Mouse (Mus musculus): ENCODE measurements around the gene Gon4l. TPM values are rescaled to one million over a fixed set of nuclear protein-coding genes. Genes with fewer than 3 reads are reported as not detected.
"Not testable (repeated sequence)": the region's sequence is repeated elsewhere in the genome, so short reads cannot be mapped to it uniquely, and the experiment has no call there.

Gon4l gene
- polyA plus RNA-seq, 1 experiment from 2014 or later: 13.6 TPM

DNA sequence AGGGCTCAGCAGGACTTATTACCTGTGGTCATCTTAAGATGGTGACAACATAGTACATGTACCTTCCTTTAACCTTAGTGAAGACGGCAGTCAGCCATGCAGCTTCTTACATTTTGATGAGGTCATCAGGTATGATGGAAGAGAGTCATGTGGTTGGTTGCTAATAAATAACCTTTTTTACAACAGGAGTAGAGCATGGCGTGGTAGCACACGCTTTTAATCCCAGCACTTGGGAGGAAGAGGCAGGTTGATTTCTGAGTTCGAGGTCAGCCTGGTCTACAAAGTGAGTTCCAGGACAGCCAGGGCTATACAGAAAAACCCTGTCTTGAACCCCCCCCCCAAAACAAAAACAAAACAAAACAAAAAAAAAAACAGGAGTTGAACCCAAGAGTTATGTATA lies 47.5 kb downstream of the Gon4l start:
- 96% methylated on average over 4 of the region's 4 CpGs for WGBS
- not testable (repeated sequence) for H3K36me3 ChIP-seq (replicated peaks; ENCODE audit: control insufficient read depth, insufficient read depth, low read depth, low read length)

DNA sequence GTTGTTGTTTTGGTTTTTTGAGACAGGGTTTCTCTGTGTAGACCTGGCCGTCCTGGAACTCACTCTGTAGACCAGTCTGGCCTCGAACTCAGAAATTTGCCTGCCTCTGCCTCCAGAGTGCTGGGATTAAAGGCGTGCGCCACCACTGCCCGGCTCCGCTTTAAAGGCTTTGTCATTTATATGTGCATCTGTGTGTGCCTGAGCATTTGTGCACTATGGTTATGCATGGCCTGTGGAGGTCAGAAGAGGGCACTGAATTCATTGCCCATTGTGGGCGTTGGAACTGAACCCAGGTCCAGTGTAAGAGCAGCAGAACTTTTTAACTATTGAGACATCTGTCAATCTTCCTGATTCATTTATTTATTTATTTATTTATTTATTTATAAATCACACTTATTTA lies 58.0 kb downstream of the Gon4l start:
- H3K4me1 ChIP-seq (ENCODE audit: control insufficient read depth, insufficient read depth, low read length); H3K27me3 ChIP-seq (ENCODE audit: control insufficient read depth, insufficient read depth, low read length); H3K4me3 ChIP-seq (ENCODE audit: low read depth, low read length); H3K9ac ChIP-seq (replicated peaks; ENCODE audit: low read length); ATAC-seq (replicated peaks; ENCODE audit: insufficient number of reproducible peaks, low FRiP score, low TSS enrichment, low read depth); H3K27ac ChIP-seq (replicated peaks; ENCODE audit: low read depth, low read length); DNase-seq (ENCODE audit: low spot score); H3K36me3 ChIP-seq (replicated peaks; ENCODE audit: control insufficient read depth, insufficient read depth, low read depth, low read length); H3K9me3 ChIP-seq (replicated peaks; ENCODE audit: control insufficient read depth, low read length); H3K4me2 ChIP-seq (ENCODE audit: low read depth, low read length): not testable (repeated sequence)
- WGBS: 92% methylated on average over 7 of the region's 7 CpGs

More for the DNA sequence above, 47.5 kb downstream of the Gon4l start:
- ATAC-seq (replicated peaks; ENCODE audit: insufficient number of reproducible peaks, low FRiP score, low TSS enrichment, low read depth); H3K4me2 ChIP-seq (ENCODE audit: low read depth, low read length); H3K27me3 ChIP-seq (ENCODE audit: control insufficient read depth, insufficient read depth, low read length); H3K9me3 ChIP-seq (replicated peaks; ENCODE audit: control insufficient read depth, low read length); H3K27ac ChIP-seq (replicated peaks; ENCODE audit: low read depth, low read length); H3K4me1 ChIP-seq (ENCODE audit: control insufficient read depth, insufficient read depth, low read length); DNase-seq (ENCODE audit: low spot score); H3K4me3 ChIP-seq (ENCODE audit: low read depth, low read length); H3K9ac ChIP-seq (replicated peaks; ENCODE audit: low read length): not testable (repeated sequence)

DNA sequence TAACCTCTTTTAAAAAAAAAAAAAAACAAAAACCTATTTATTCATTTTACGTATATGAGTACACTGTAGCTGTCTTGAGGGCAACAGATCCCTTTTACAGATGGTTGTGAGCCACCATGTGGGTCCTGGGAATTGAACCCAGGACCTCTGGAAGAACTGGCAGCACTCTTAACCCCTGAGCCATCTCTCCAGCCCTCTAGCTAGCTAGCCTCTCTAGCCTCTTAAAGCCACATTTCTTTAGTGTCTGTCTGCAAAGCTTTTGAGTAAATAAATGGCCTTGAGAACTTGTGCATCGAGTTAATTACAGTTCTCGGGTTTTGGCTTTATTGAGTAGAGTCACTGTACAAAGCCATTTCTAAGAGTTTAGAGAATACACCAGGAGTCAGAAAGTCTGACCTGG lies 69.8 kb downstream of the Gon4l start:
- ATAC-seq (replicated peaks; ENCODE audit: insufficient number of reproducible peaks, low FRiP score, low TSS enrichment, low read depth): no peak
- no peak for DNase-seq (ENCODE audit: low spot score)
- Histone ChIP-seq H3K27me3 (ENCODE audit: control insufficient read depth, insufficient read depth, low read length) (no peaks in the 10 kb centered on the region), H3K36me3 (replicated peaks; ENCODE audit: control insufficient read depth, insufficient read depth, low read depth, low read length) (peaks cover 10% of the 10 kb centered on the region), H3K9me3 (replicated peaks; ENCODE audit: control insufficient read depth, low read length) (no peaks in the 10 kb centered on the region), H3K9ac (replicated peaks; ENCODE audit: low read length) (no peak overlapping the region), H3K4me3 (ENCODE audit: low read depth, low read length) (no peak overlapping the region), H3K4me2 (ENCODE audit: low read depth, low read length) (no peak overlapping the region), H3K27ac (replicated peaks; ENCODE audit: low read depth, low read length) (no peak overlapping the region), H3K4me1 (ENCODE audit: control insufficient read depth, insufficient read depth, low read length) (no peaks in the 10 kb centered on the region)
- WGBS: 85% methylated on average over 3 of the region's 3 CpGs

DNA sequence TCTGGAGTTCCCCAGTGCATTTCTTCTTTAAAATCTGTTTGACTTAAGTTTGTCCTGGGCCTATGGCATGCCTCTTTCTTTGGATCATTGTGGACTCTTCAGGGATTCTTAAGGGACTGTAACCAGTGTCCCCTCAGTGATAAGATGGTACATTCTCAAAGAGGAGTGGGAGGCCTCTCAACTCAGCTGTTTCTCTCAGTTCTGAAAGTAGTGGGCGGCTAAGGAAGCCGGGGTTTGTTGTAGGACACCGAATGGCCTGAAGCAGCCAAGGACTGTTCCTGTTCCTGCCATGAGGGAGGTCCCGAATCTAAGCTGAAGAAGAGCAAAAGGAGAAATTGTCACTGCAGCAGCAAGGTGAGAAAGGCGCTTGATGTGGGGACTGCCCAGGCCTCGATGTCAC lies 70.2 kb downstream of the Gon4l start:
- DNase-seq (ENCODE audit: low spot score): no peak
- no peak for ATAC-seq (replicated peaks; ENCODE audit: insufficient number of reproducible peaks, low FRiP score, low TSS enrichment, low read depth)
- WGBS: 88% methylated on average over 6 of the region's 6 CpGs
- H3K4me3 ChIP-seq (ENCODE audit: low read depth, low read length): no peak overlapping the region
- H3K9me3 ChIP-seq (replicated peaks; ENCODE audit: control insufficient read depth, low read length): no peaks in the 10 kb centered on the region
- no peaks in the 10 kb centered on the region for H3K27me3 ChIP-seq (ENCODE audit: control insufficient read depth, insufficient read depth, low read length)
- no peaks in the 10 kb centered on the region for H3K4me1 ChIP-seq (ENCODE audit: control insufficient read depth, insufficient read depth, low read length)
- H3K27ac ChIP-seq (replicated peaks; ENCODE audit: low read depth, low read length): no peak overlapping the region
- peaks cover 12% of the 10 kb centered on the region for H3K36me3 ChIP-seq (replicated peaks; ENCODE audit: control insufficient read depth, insufficient read depth, low read depth, low read length)
- H3K9ac ChIP-seq (replicated peaks; ENCODE audit: low read length): no peak overlapping the region
- no peak overlapping the region for H3K4me2 ChIP-seq (ENCODE audit: low read depth, low read length)

DNA sequence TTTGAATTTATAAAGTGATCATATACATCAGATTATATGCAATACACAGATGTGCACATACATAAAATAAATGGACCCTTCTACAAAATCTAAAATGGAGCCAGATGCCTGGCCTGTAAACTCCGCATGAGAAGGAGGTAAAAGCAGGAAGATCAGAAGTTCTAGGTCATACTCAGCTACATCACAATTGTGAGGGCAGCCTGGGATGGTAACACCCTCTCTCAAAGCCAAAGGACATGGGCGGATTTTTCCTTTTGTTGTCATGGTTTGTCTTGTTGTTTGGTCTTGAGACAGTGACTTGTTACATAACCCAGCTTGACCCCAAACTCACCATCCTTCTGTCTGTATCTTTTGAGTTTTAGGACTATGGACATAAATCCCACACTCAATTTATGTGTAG lies 70.7 kb downstream of the Gon4l start:
- no peaks in the 10 kb centered on the region for H3K27me3 ChIP-seq (ENCODE audit: control insufficient read depth, insufficient read depth, low read length)
- H3K36me3 ChIP-seq (replicated peaks; ENCODE audit: control insufficient read depth, insufficient read depth, low read depth, low read length): peaks cover 17% of the 10 kb centered on the region

DNA sequence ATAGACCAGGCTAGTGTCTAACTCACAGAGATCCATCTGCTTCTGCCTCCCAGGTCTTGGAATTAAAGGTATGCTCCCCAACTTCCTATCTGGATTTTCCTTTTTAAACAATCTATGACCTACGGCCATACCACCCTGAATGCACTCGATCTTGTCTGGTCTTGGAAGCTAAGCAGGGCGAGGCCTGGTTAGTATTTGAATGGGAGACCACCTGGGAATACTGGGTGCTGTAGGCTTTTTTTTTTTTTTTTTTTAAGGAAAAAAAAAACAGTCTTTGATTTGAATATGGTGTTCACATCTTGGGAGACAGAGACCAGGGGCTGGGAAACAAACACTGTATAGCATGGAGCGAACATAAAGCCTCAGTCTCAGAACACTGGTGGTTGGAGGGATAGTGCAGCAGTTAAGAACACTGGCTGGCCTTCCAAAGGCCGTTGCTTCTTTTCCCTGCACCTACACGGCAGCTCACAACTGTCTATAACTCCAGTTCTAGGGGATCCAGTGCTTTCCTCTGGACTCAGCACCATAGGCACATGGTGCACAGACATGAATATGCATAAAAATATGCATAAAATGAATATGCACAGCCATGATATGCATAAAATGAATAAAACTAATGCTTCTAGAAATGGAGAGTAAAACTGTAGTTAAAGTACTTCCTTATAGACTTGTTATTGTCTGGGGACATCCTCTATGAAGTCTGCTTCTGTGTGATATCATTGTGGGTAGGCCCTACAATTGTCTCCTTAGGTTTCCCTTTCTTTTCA lies 71.5 kb downstream of the Gon4l start:
- no peak overlapping the region for H3K4me3 ChIP-seq (ENCODE audit: low read depth, low read length)
- peaks cover 17% of the 10 kb centered on the region for H3K36me3 ChIP-seq (replicated peaks; ENCODE audit: control insufficient read depth, insufficient read depth, low read depth, low read length)
- WGBS: 89% methylated on average over 6 of the region's 6 CpGs
- H3K4me2 ChIP-seq (ENCODE audit: low read depth, low read length): no peak overlapping the region
- DNase-seq (ENCODE audit: low spot score) (no peak), ATAC-seq (replicated peaks; ENCODE audit: insufficient number of reproducible peaks, low FRiP score, low TSS enrichment, low read depth) (no peak)
- H3K27me3 ChIP-seq (ENCODE audit: control insufficient read depth, insufficient read depth, low read length): no peaks in the 10 kb centered on the region
- H3K9ac ChIP-seq (replicated peaks; ENCODE audit: low read length): no peak overlapping the region
- H3K4me1 ChIP-seq (ENCODE audit: control insufficient read depth, insufficient read depth, low read length): no peaks in the 10 kb centered on the region
- no peaks in the 10 kb centered on the region for H3K9me3 ChIP-seq (replicated peaks; ENCODE audit: control insufficient read depth, low read length)
- H3K27ac ChIP-seq (replicated peaks; ENCODE audit: low read depth, low read length): no peak overlapping the region

More for the DNA sequence above, 70.7 kb downstream of the Gon4l start:
- no peak for ATAC-seq (replicated peaks; ENCODE audit: insufficient number of reproducible peaks, low FRiP score, low TSS enrichment, low read depth)
- no peaks in the 10 kb centered on the region for H3K4me1 ChIP-seq (ENCODE audit: control insufficient read depth, insufficient read depth, low read length)
- DNase-seq (ENCODE audit: low spot score): no peak
- no peak overlapping the region for H3K27ac ChIP-seq (replicated peaks; ENCODE audit: low read depth, low read length)
- no peak overlapping the region for H3K9ac ChIP-seq (replicated peaks; ENCODE audit: low read length)
- WGBS: 88% methylated on average over 2 of the region's 2 CpGs
- no peak overlapping the region for H3K4me3 ChIP-seq (ENCODE audit: low read depth, low read length)
- no peaks in the 10 kb centered on the region for H3K9me3 ChIP-seq (replicated peaks; ENCODE audit: control insufficient read depth, low read length)
- no peak overlapping the region for H3K4me2 ChIP-seq (ENCODE audit: low read depth, low read length)

DNA sequence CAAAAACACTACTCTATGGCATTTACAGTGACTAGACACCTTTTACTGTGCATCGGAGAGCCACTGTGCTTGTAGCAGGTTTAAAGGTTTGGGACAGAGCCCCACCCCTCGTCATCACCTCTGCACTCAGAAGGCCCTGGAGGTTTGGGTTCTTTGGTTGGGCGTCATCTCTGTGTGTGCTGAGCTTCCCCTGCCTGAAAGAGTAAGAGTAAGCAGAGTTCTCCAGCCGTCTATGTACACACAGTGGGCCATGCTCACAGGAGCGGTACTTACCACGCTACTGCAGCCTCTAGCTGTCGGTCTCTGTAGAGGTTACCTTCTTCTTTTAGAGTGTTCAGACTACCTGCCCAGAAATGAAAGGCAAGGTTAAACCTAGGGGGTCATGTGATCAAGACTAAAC lies 77.6 kb downstream of the Gon4l start:
- Histone ChIP-seq H3K9ac (replicated peaks; ENCODE audit: low read length) (no peak overlapping the region), H3K27me3 (ENCODE audit: control insufficient read depth, insufficient read depth, low read length) (no peaks in the 10 kb centered on the region), H3K9me3 (replicated peaks; ENCODE audit: control insufficient read depth, low read length) (no peaks in the 10 kb centered on the region), H3K4me1 (ENCODE audit: control insufficient read depth, insufficient read depth, low read length) (no peaks in the 10 kb centered on the region; the same call in 1 of the 2 replicates), H3K36me3 (replicated peaks; ENCODE audit: control insufficient read depth, insufficient read depth, low read depth, low read length) (peaks cover 13% of the 10 kb centered on the region), H3K4me3 (ENCODE audit: low read depth, low read length) (peak overlapping the region; percentile 71; the same call in 1 of the 2 replicates), H3K4me2 (ENCODE audit: low read depth, low read length) (no peak overlapping the region), H3K27ac (replicated peaks; ENCODE audit: low read depth, low read length) (no peak overlapping the region)
- DNase-seq (ENCODE audit: low spot score) (no peak), ATAC-seq (replicated peaks; ENCODE audit: insufficient number of reproducible peaks, low FRiP score, low TSS enrichment, low read depth) (no peak)
- WGBS: 87% methylated on average over 7 of the region's 7 CpGs

DNA sequence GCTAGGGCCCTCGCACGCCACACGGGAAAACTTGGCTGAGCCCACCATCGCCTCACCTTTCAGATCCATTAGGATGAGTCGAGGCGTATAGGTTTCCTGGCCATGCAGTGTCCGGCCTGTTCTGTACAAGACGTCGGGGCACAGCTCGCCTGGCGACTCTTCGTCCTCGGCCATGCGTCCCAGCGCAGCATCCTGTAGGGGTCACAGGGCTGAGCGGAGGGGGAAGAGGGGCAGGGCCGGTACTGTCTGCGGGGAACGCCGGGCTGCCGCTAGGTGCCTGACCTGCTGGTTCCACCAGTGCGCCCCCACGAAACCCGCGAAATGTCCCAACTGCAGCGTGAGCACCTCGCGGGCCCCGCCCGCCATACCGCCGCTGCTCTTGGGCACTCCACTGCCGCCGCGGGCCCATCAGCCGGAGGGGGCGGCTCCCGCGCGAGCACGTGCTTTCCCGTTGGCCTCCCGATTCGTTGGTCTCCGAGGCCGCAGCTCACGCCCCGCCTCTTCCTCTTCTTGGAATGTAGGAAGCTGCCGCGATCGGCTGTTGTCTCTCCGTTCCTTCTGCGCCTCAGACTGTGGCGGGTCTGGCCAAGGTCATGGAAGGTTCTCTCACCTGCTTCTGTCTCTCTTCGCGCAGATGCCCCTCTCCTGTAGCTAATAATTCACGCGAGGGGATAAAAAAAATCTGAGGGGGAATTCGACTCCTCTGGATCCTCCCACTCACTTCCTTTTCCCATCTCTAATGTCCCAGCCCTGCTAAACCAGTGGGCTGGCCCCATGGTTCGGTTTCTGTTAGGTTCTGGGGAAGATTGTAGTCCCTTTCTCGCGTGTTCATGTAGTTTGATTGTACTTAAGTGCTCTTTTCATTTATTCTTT lies 78.7 kb downstream of the Gon4l start, which contains the start of gene Msto1:
Gene Msto1, minus strand, starts transcription at position 489 of the 873 bp plus-strand sequence.
- ATAC-seq (replicated peaks; ENCODE audit: insufficient number of reproducible peaks, low FRiP score, low TSS enrichment, low read depth): peak; percentile 87
- Histone ChIP-seq H3K27ac (replicated peaks; ENCODE audit: low read depth, low read length) (peak within 1 kb of the TSS; percentile 32; the same call in 1 of the 2 replicates), H3K4me2 (ENCODE audit: low read depth, low read length) (peak within 1 kb of the TSS; percentile 62), H3K36me3 (replicated peaks; ENCODE audit: control insufficient read depth, insufficient read depth, low read depth, low read length) (peaks cover 11% of the 10 kb centered on the region), H3K4me3 (ENCODE audit: low read depth, low read length) (peak within 1 kb of the TSS; percentile 71), H3K4me1 (ENCODE audit: control insufficient read depth, insufficient read depth, low read length) (no peaks in the 10 kb centered on the region; the same call in 1 of the 2 replicates), H3K27me3 (ENCODE audit: control insufficient read depth, insufficient read depth, low read length) (no peaks in the 10 kb centered on the region), H3K9ac (replicated peaks; ENCODE audit: low read length) (peak within 1 kb of the TSS; percentile 73), H3K9me3 (replicated peaks; ENCODE audit: control insufficient read depth, low read length) (no peaks in the 10 kb centered on the region)
- peak; percentile 96 for DNase-seq (ENCODE audit: low spot score)
- WGBS: under 1% methylated on average over 62 of the region's 62 CpGs
